Mouse (Mus musculus): ENCODE results near the gene Tada2a. TPM values are rescaled to one million over a fixed set of nuclear protein-coding genes. Genes with fewer than 3 reads are reported as not detected.

Tada2a gene
- polyA plus RNA-seq, 1 experiment, result 8.6 TPM

GRCm38 (mm10) chr11:84063631-84064209 is 65.7 kb downstream of the Tada2a start:
- DNase-seq (ENCODE audit: low read depth), result no peak

DNA sequence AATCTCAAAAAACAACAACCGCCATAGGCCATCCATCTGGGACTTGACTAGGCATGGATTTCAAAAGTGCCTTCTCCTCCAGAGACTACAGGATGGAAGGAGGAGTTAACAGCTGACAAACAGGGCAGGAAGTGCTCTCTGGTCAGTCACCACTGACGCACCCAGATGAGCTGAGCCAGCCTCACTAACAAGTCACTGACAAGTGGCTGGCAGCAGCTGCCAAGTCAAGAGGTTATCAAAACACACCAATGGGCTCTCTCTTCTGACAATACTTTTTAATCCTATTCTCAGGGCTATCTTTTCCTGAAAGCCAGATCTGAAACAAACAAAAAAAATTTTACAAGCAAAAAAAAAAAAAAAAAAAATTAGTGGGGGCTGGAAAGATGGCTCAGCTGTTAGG is 66.6 kb downstream of the Tada2a start:
- no peak for DNase-seq (ENCODE audit: low read depth)

DNA sequence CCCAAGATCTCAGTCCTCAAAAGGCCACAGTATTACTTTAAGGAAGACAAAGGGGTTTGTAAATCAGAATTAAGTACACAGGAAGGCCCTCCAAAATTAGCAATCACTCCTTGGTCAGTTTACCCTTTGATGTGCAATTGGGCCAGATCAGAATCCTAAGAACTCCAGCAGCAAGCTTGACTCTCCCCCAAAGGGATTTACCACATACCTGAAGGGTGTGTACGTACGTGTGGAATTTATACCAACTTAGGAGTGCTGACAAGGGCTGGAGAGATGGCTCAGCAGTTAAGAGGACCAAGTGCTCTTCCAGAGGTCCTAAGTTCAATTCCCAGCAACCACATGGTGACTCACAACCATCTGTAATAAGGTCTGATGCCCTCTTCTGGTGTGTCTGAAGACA is 67.5 kb downstream of the Tada2a start:
- DNase-seq (ENCODE audit: low read depth), result no peak

- DNase-seq (ENCODE audit: low read depth), result no peak
Measured at GRCm38 (mm10) chr11:84060635-84061034, 68.8 kb downstream of the Tada2a start.

GRCm38 (mm10) chr11:84059784-84060183 is 69.6 kb downstream of the Tada2a start:
- DNase-seq (ENCODE audit: low read depth), result no peak

- no peak for DNase-seq (ENCODE audit: low read depth)
Measured at GRCm38 (mm10) chr11:84057418-84057817, 72.0 kb downstream of the Tada2a start.

GRCm38 (mm10) chr11:84053524-84054163 is 75.8 kb downstream of the Tada2a start:
- DNase-seq (ENCODE audit: low read depth), result peak; percentile 96

- no peak for DNase-seq (ENCODE audit: low read depth)
Measured at GRCm38 (mm10) chr11:84053055-84053454, 76.3 kb downstream of the Tada2a start.

DNA sequence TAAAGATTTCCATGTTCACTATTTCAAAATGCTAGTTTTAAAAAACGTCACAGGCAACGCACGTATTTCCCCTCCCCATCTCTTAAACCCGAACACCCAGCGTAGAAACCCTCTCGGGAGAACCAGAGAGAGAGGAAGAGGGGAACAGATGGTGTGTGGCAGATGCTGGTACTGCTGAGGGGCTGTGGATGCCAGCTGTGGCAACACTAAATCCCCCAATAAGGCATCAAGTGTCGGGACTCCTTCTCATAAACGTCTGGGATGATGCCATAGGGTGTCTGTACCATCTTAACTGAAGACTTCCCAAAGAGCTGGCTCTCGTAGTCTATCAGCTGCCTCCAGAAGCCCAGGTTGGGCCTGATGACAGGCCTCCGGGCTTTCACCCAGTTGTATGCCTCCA is 81.0 kb downstream of the Tada2a start:
- no peak for DNase-seq (ENCODE audit: low read depth)

- no peak for DNase-seq (ENCODE audit: low read depth)
Measured at GRCm38 (mm10) chr11:84047270-84047669, 82.1 kb downstream of the Tada2a start.

DNA sequence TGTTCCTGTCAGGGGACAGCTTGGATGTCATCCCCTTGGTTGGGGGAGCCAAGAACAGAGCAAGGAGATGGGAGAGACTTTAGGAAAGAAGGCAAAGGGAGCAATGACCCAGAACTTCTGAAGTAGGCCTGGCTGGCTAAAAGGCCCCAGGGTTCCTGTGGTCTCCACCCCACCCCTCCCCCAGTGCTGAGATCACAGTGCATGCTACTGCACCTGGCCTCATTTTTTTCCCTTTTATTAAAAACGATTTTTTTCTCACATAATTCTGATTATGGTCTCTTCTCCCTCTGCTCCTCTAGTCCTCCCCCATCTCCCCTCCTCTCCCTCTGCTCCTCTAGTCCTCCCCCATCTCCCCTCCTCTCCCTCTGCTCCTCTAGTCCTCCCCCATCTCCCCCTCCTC is 84.4 kb downstream of the Tada2a start:
- DNase-seq (ENCODE audit: low read depth), result no peak

GRCm38 (mm10) chr11:84042808-84043762 is 86.3 kb downstream of the Tada2a start:
- DNase-seq (ENCODE audit: low read depth), result no peak

- DNase-seq (ENCODE audit: low read depth), result no peak
Measured at GRCm38 (mm10) chr11:84040621-84041020, 88.8 kb downstream of the Tada2a start.

DNA sequence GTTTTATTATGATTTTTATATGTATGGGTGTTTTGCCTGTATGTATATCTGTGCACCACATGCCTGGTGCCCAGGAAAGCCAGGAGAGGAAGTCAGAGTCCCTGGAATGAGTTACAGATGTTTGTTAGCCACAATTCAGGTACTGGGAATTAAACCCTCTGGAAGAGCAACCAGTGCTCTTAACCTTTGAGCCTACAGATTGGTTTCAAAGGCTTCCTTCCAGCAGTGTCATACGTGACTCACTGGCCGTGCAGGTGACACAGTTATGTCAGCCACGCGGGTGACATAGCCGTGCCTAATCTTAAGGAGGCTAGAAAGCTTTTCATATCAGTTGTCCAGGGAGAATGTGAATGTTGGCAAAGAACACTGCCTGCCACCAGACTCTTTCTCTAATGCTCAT is 95.7 kb downstream of the Tada2a start:
- DNase-seq (ENCODE audit: low read depth), result no peak

- no peak for DNase-seq (ENCODE audit: low read depth)
Measured at GRCm38 (mm10) chr11:84032559-84032958, 96.8 kb downstream of the Tada2a start.

DNA sequence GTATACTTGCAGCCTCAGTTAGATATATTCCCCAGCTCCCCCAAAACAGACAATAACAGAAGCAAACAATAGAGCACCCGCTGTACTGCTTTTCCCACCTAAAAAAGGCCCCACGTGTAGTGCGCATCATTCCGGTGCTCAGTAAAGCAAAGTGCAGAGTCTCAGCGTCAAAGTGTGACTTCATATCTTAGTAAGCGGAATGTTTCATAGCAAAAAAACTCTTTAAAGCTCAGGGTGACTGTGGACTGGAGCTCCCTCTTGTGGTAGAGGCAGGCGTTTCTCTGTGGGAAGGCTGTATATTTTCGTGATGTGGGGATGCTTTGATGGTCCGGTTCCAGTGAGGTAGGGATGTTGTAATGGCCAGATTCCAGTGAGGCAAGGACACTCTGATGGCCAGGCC is 97.4 kb downstream of the Tada2a start:
- DNase-seq (ENCODE audit: low read depth), result no peak

Other genes starting within 250 kb of the Tada2a start
- 6.2 and 7.5 TPM in 2 replicates for gene Ddx52, start 187.5 kb downstream of the Tada2a start, polyA plus RNA-seq (2012; rRNA removed)
- gene Synrg, start 165.2 kb downstream of the Tada2a start, polyA plus RNA-seq (2012; rRNA removed), result 24.5 and 24.8 TPM in 2 replicates
- gene Dusp14, start 60.3 kb downstream of the Tada2a start, polyA plus RNA-seq (2012; rRNA removed), result 11.0 and 11.8 TPM in 2 replicates
- 91.0 and 121 TPM in 2 replicates for gene Acaca, start 72 bp upstream of the Tada2a start, polyA plus RNA-seq (2012; rRNA removed)
- 0.08 TPM in 1 of 2 replicates, not detected in the other for gene Gm11437, start 37.9 kb upstream of the Tada2a start, polyA plus RNA-seq (2012; rRNA removed)